Mouse (Mus musculus): ENCODE data around the gene Garnl3. TPM values are rescaled to one million over a fixed set of nuclear protein-coding genes. Genes with fewer than 3 reads are reported as not detected.
A peak's percentile ranks its signal among the peaks of the same experiment; 100 is the strongest.

Garnl3 gene
- total and polyA plus RNA-seq, 2 experiments from 2014 or later = 4.0 to 6.1 TPM

GRCm38 (mm10) chr2:32985844-32986243 is 145.6 kb downstream of the Garnl3 start:
- Histone ChIP-seq H3K4me1 (ENCODE audit: control insufficient read depth, insufficient read depth) (peaks cover 8% of the 10 kb centered on the region), H3K4me3 (ENCODE audit: low read depth, low read length) (no peak overlapping the region), H3K36me3 (replicated peaks; ENCODE audit: control insufficient read depth, insufficient read depth, low read length) (no peaks in the 10 kb centered on the region), H3K27ac (ENCODE audit: low read depth) (no peak overlapping the region), H3K27me3 (ENCODE audit: control insufficient read depth, insufficient read depth, low read length) (no peaks in the 10 kb centered on the region), H3K9ac (replicated peaks; ENCODE audit: low read depth, low read length) (no peak overlapping the region), H3K9me3 (replicated peaks; ENCODE audit: control insufficient read depth, low read length) (no peaks in the 10 kb centered on the region), H3K4me2 (ENCODE audit: low read depth, low read length) (no peak overlapping the region)
- 67% methylated on average over 8 of the region's 8 CpGs for WGBS
- ATAC-seq (ENCODE audit: insufficient read depth, low read depth) (no peak), DNase-seq (ENCODE audit: low spot score) (no peak)
- TF ChIP-seq EP300 (IDR thresholded peaks at IDR 0.05; ENCODE audit: low read depth) = no peak
- TF ChIP-seq CTCF (IDR thresholded peaks at IDR 0.05; ENCODE audit: low read depth) = no peak

- Histone ChIP-seq H3K4me1 (ENCODE audit: control insufficient read depth, insufficient read depth) (peaks cover 11% of the 10 kb centered on the region), H3K36me3 (replicated peaks; ENCODE audit: control insufficient read depth, insufficient read depth, low read length) (no peaks in the 10 kb centered on the region), H3K4me3 (ENCODE audit: low read depth, low read length) (no peak overlapping the region), H3K27me3 (ENCODE audit: control insufficient read depth, insufficient read depth, low read length) (no peaks in the 10 kb centered on the region), H3K27ac (ENCODE audit: low read depth) (no peak overlapping the region), H3K9me3 (replicated peaks; ENCODE audit: control insufficient read depth, low read length) (no peaks in the 10 kb centered on the region), H3K9ac (replicated peaks; ENCODE audit: low read depth, low read length) (no peak overlapping the region), H3K4me2 (ENCODE audit: low read depth, low read length) (no peak overlapping the region)
- no peak for TF ChIP-seq EP300 (IDR thresholded peaks at IDR 0.05; ENCODE audit: low read depth)
- TF ChIP-seq CTCF (IDR thresholded peaks at IDR 0.05; ENCODE audit: low read depth) = no peak
- ATAC-seq (ENCODE audit: insufficient read depth, low read depth) (no peak), DNase-seq (ENCODE audit: low spot score) (no peak)
- 60% methylated on average over 6 of the region's 6 CpGs for WGBS
These were observed 147.8 kb downstream of the Garnl3 start for GRCm38 (mm10) chr2:32983617-32984016.

GRCm38 (mm10) chr2:32982700-32983099 is 148.8 kb downstream of the Garnl3 start:
- H3K4me2 ChIP-seq (ENCODE audit: low read depth, low read length) = peak overlapping the region; percentile 100
- H3K27me3 ChIP-seq (ENCODE audit: control insufficient read depth, insufficient read depth, low read length) = no peaks in the 10 kb centered on the region
- H3K4me1 ChIP-seq (ENCODE audit: control insufficient read depth, insufficient read depth) = peaks cover 11% of the 10 kb centered on the region
- DNase-seq (ENCODE audit: low spot score) (no peak), ATAC-seq (ENCODE audit: insufficient read depth, low read depth) (no peak)
- no peak overlapping the region; the same call in 1 of the 2 replicates for H3K27ac ChIP-seq (ENCODE audit: low read depth)
- no peak overlapping the region for H3K9ac ChIP-seq (replicated peaks; ENCODE audit: low read depth, low read length)
- no peaks in the 10 kb centered on the region for H3K9me3 ChIP-seq (replicated peaks; ENCODE audit: control insufficient read depth, low read length)
- under 1% methylated on average over 4 of the region's 4 CpGs for WGBS
- peak overlapping the region; percentile 83 for H3K4me3 ChIP-seq (ENCODE audit: low read depth, low read length)
- no peak for TF ChIP-seq EP300 (IDR thresholded peaks at IDR 0.05; ENCODE audit: low read depth)
- TF ChIP-seq CTCF (IDR thresholded peaks at IDR 0.05; ENCODE audit: low read depth) = no peak
- H3K36me3 ChIP-seq (replicated peaks; ENCODE audit: control insufficient read depth, insufficient read depth, low read length) = no peaks in the 10 kb centered on the region

GRCm38 (mm10) chr2:32981725-32982271 is 149.7 kb downstream of the Garnl3 start, which contains the start of gene Slc2a8:
Gene Slc2a8 (minus strand): TSS chr2:32982083.
- Histone ChIP-seq H3K9me3 (replicated peaks; ENCODE audit: control insufficient read depth, low read length) (no peaks in the 10 kb centered on the region), H3K36me3 (replicated peaks; ENCODE audit: control insufficient read depth, insufficient read depth, low read length) (no peaks in the 10 kb centered on the region), H3K9ac (replicated peaks; ENCODE audit: low read depth, low read length) (peak within 1 kb of the TSS; percentile 84), H3K4me2 (ENCODE audit: low read depth, low read length) (peak within 1 kb of the TSS; percentile 100), H3K27me3 (ENCODE audit: control insufficient read depth, insufficient read depth, low read length) (no peaks in the 10 kb centered on the region), H3K4me1 (ENCODE audit: control insufficient read depth, insufficient read depth) (peaks cover 11% of the 10 kb centered on the region), H3K4me3 (ENCODE audit: low read depth, low read length) (peak within 1 kb of the TSS; percentile 83), H3K27ac (ENCODE audit: low read depth) (peak within 1 kb of the TSS; percentile 66)
- WGBS = 1% methylated on average over 50 of the region's 50 CpGs
- TF ChIP-seq CTCF (IDR thresholded peaks at IDR 0.05; ENCODE audit: low read depth) (no peak), EP300 (IDR thresholded peaks at IDR 0.05; ENCODE audit: low read depth) (no peak)
- peak; percentile 97 for DNase-seq (ENCODE audit: low spot score)
- ATAC-seq (ENCODE audit: insufficient read depth, low read depth) = peak; percentile 98

- ATAC-seq (ENCODE audit: insufficient read depth, low read depth) (peak; percentile 57), DNase-seq (ENCODE audit: low spot score) (no peak)
- TF ChIP-seq CTCF (IDR thresholded peaks at IDR 0.05; ENCODE audit: low read depth) = no peak
- no peak for TF ChIP-seq EP300 (IDR thresholded peaks at IDR 0.05; ENCODE audit: low read depth)
- Histone ChIP-seq H3K27me3 (ENCODE audit: control insufficient read depth, insufficient read depth, low read length) (no peaks in the 10 kb centered on the region), H3K9ac (replicated peaks; ENCODE audit: low read depth, low read length) (peak overlapping the region; percentile 84), H3K4me1 (ENCODE audit: control insufficient read depth, insufficient read depth) (peaks cover 11% of the 10 kb centered on the region), H3K4me2 (ENCODE audit: low read depth, low read length) (peak overlapping the region; percentile 100), H3K27ac (ENCODE audit: low read depth) (peak overlapping the region; percentile 66), H3K36me3 (replicated peaks; ENCODE audit: control insufficient read depth, insufficient read depth, low read length) (no peaks in the 10 kb centered on the region; the same call in 1 of the 2 replicates), H3K4me3 (ENCODE audit: low read depth, low read length) (peak overlapping the region; percentile 83), H3K9me3 (replicated peaks; ENCODE audit: control insufficient read depth, low read length) (no peaks in the 10 kb centered on the region)
- 2% methylated on average over 23 of the region's 23 CpGs for WGBS
These were observed 150.2 kb downstream of the Garnl3 start for GRCm38 (mm10) chr2:32981281-32981680.

- H3K4me3 ChIP-seq (ENCODE audit: low read depth, low read length) = no peak overlapping the region
- DNase-seq (ENCODE audit: low spot score) (no peak), ATAC-seq (ENCODE audit: insufficient read depth, low read depth) (no peak)
- H3K4me2 ChIP-seq (ENCODE audit: low read depth, low read length) = no peak overlapping the region
- H3K9ac ChIP-seq (replicated peaks; ENCODE audit: low read depth, low read length) = no peak overlapping the region
- H3K36me3 ChIP-seq (replicated peaks; ENCODE audit: control insufficient read depth, insufficient read depth, low read length) = peaks cover 13% of the 10 kb centered on the region
- no peaks in the 10 kb centered on the region for H3K9me3 ChIP-seq (replicated peaks; ENCODE audit: control insufficient read depth, low read length)
- 87% methylated on average over 7 of the region's 7 CpGs for WGBS
- H3K27me3 ChIP-seq (ENCODE audit: control insufficient read depth, insufficient read depth, low read length) = no peaks in the 10 kb centered on the region
- peaks cover 11% of the 10 kb centered on the region for H3K4me1 ChIP-seq (ENCODE audit: control insufficient read depth, insufficient read depth)
- no peak overlapping the region for H3K27ac ChIP-seq (ENCODE audit: low read depth)
- no peak for TF ChIP-seq EP300 (IDR thresholded peaks at IDR 0.05; ENCODE audit: low read depth)
- no peak for TF ChIP-seq CTCF (IDR thresholded peaks at IDR 0.05; ENCODE audit: low read depth)
These were observed 151.8 kb downstream of the Garnl3 start for GRCm38 (mm10) chr2:32979675-32980074.
